Mouse (Mus musculus): ENCODE results near the gene Frmd4b. TPM values are rescaled to one million over a fixed set of nuclear protein-coding genes. Genes with fewer than 3 reads are reported as not detected.

Frmd4b gene
- polyA plus RNA-seq, 2 experiments = 5.7 to 6.4 TPM

GRCm38 (mm10) chr6:97321156-97321555, 296.2 kb downstream of the Frmd4b start:
- no peak for TF ChIP-seq EP300 (IDR thresholded peaks at IDR 0.05; ENCODE audit: low read depth)
- no peak for TF ChIP-seq CTCF (IDR thresholded peaks at IDR 0.05; ENCODE audit: low read depth)
- DNase-seq (ENCODE audit: low read depth in 3 of 3, low spot score in 3 of 3) (no peak), ATAC-seq (ENCODE audit: insufficient read depth) (no peak)
- Histone ChIP-seq H3K4me2 (ENCODE audit: low read depth) (no peak overlapping the region), H3K27ac (no peak overlapping the region), H3K4me3 (ENCODE audit: insufficient read depth in 1 of 2, low read depth in 2 of 2, low read length in 2 of 2) (no peak overlapping the region), H3K4me1 (replicated peaks; ENCODE audit: control insufficient read depth in 2 of 2, insufficient read depth in 2 of 2, low read length in 1 of 2) (peaks cover 0 to 3% of the 10 kb centered on the region in 2 experiments; a peak in 3 of 4 replicates), H3K9me3 (ENCODE audit: control insufficient read depth, low read length) (no peaks in the 10 kb centered on the region), H3K27me3 (ENCODE audit: control insufficient read depth, insufficient read depth, low read length) (no peaks in the 10 kb centered on the region), H3K9ac (replicated peaks) (no peak overlapping the region), H3K36me3 (replicated peaks; ENCODE audit: control insufficient read depth, insufficient read depth, low read depth) (no peaks in the 10 kb centered on the region)
- 9% methylated on average over 11 of the region's 11 CpGs for WGBS (ENCODE audit: insufficient replicate concordance)

GRCm38 (mm10) chr6:97319081-97319480, 298.3 kb downstream of the Frmd4b start:
- Histone ChIP-seq H3K36me3 (replicated peaks; ENCODE audit: control insufficient read depth, insufficient read depth, low read depth) (no peaks in the 10 kb centered on the region), H3K27ac (no peak overlapping the region), H3K9ac (replicated peaks) (no peak overlapping the region), H3K27me3 (ENCODE audit: control insufficient read depth, insufficient read depth, low read length) (no peaks in the 10 kb centered on the region), H3K4me2 (ENCODE audit: low read depth) (no peak overlapping the region), H3K4me3 (ENCODE audit: insufficient read depth in 1 of 2, low read depth in 2 of 2, low read length in 2 of 2) (no peak overlapping the region), H3K4me1 (replicated peaks; ENCODE audit: control insufficient read depth in 2 of 2, insufficient read depth in 2 of 2, low read length in 1 of 2) (peaks cover 0 to 3% of the 10 kb centered on the region in 2 experiments; a peak in 3 of 4 replicates), H3K9me3 (ENCODE audit: control insufficient read depth, low read length) (no peaks in the 10 kb centered on the region)
- DNase-seq (ENCODE audit: low read depth in 3 of 3, low spot score in 3 of 3) (no peak), ATAC-seq (ENCODE audit: insufficient read depth) (no peak)
- WGBS (ENCODE audit: insufficient replicate concordance) = 66% methylated on average over 4 of the region's 4 CpGs
- TF ChIP-seq CTCF (IDR thresholded peaks at IDR 0.05; ENCODE audit: low read depth) = no peak
- TF ChIP-seq EP300 (IDR thresholded peaks at IDR 0.05; ENCODE audit: low read depth) = no peak

- H3K36me3 ChIP-seq (replicated peaks; ENCODE audit: control insufficient read depth, insufficient read depth, low read depth) = no peaks in the 10 kb centered on the region
- H3K9me3 ChIP-seq (ENCODE audit: control insufficient read depth, low read length) = no peaks in the 10 kb centered on the region
- H3K4me3 ChIP-seq (ENCODE audit: insufficient read depth in 1 of 2, low read depth in 2 of 2, low read length in 2 of 2) = no peak overlapping the region
- H3K4me2 ChIP-seq (ENCODE audit: low read depth) = no peak overlapping the region
- DNase-seq (ENCODE audit: low read depth in 3 of 3, low spot score in 3 of 3) (no peak), ATAC-seq (ENCODE audit: insufficient read depth) (no peak)
- peaks cover 0 to 3% of the 10 kb centered on the region in 2 experiments; a peak in 3 of 4 replicates for H3K4me1 ChIP-seq (replicated peaks; ENCODE audit: control insufficient read depth in 2 of 2, insufficient read depth in 2 of 2, low read length in 1 of 2)
- no peaks in the 10 kb centered on the region for H3K27me3 ChIP-seq (ENCODE audit: control insufficient read depth, insufficient read depth, low read length)
- H3K9ac ChIP-seq (replicated peaks) = no peak overlapping the region
- no peak for TF ChIP-seq EP300 (IDR thresholded peaks at IDR 0.05; ENCODE audit: low read depth)
- no peak for TF ChIP-seq CTCF (IDR thresholded peaks at IDR 0.05; ENCODE audit: low read depth)
- 32% methylated on average over 3 of the region's 3 CpGs for whole genome bisulfite sequencing (ENCODE audit: insufficient replicate concordance)
- no peak overlapping the region for H3K27ac ChIP-seq
Measured at GRCm38 (mm10) chr6:97317956-97318355, 299.4 kb downstream of the Frmd4b start.

- no peak for TF ChIP-seq EP300 (IDR thresholded peaks at IDR 0.05; ENCODE audit: low read depth)
- TF ChIP-seq CTCF (IDR thresholded peaks at IDR 0.05; ENCODE audit: low read depth) = no peak
- no peaks in the 10 kb centered on the region for H3K36me3 ChIP-seq (replicated peaks; ENCODE audit: control insufficient read depth, insufficient read depth, low read depth)
- 62% methylated on average over 1 of the region's 1 CpGs for WGBS (ENCODE audit: insufficient replicate concordance)
- H3K4me1 ChIP-seq (replicated peaks; ENCODE audit: control insufficient read depth in 2 of 2, insufficient read depth in 2 of 2, low read length in 1 of 2) = peaks cover 0 to 7% of the 10 kb centered on the region in 2 experiments; a peak in 3 of 4 replicates
- H3K9ac ChIP-seq (replicated peaks) = no peak overlapping the region
- no peak for ATAC-seq (ENCODE audit: insufficient read depth)
- H3K4me2 ChIP-seq (ENCODE audit: low read depth) = no peak overlapping the region
- no peak overlapping the region for H3K27ac ChIP-seq
- H3K4me3 ChIP-seq (ENCODE audit: insufficient read depth in 1 of 2, low read depth in 2 of 2, low read length in 2 of 2) = no peak overlapping the region
- no peak for DNase-seq (ENCODE audit: low read depth in 3 of 3, low spot score in 3 of 3)
- no peaks in the 10 kb centered on the region for H3K9me3 ChIP-seq (ENCODE audit: control insufficient read depth, low read length)
- no peaks in the 10 kb centered on the region for H3K27me3 ChIP-seq (ENCODE audit: control insufficient read depth, insufficient read depth, low read length)
Measured at GRCm38 (mm10) chr6:97316716-97317115, 300.6 kb downstream of the Frmd4b start.

GRCm38 (mm10) chr6:97315311-97315710, 302.0 kb downstream of the Frmd4b start:
- H3K36me3 ChIP-seq (replicated peaks; ENCODE audit: control insufficient read depth, insufficient read depth, low read depth) = no peaks in the 10 kb centered on the region
- WGBS (ENCODE audit: insufficient replicate concordance) = 28% methylated on average over 3 of the region's 3 CpGs
- H3K27me3 ChIP-seq (ENCODE audit: control insufficient read depth, insufficient read depth, low read length) = no peaks in the 10 kb centered on the region
- no peak for TF ChIP-seq EP300 (IDR thresholded peaks at IDR 0.05; ENCODE audit: low read depth)
- TF ChIP-seq CTCF (IDR thresholded peaks at IDR 0.05; ENCODE audit: low read depth) = no peak
- DNase-seq (ENCODE audit: low read depth in 3 of 3, low spot score in 3 of 3) (no peak), ATAC-seq (ENCODE audit: insufficient read depth) (no peak)
- no peak overlapping the region for H3K9ac ChIP-seq (replicated peaks)
- peaks cover 0 to 10% of the 10 kb centered on the region in 2 experiments; a peak in 2 of 4 replicates for H3K4me1 ChIP-seq (replicated peaks; ENCODE audit: control insufficient read depth in 2 of 2, insufficient read depth in 2 of 2, low read length in 1 of 2)
- H3K4me3 ChIP-seq (ENCODE audit: insufficient read depth in 1 of 2, low read depth in 2 of 2, low read length in 2 of 2) = no peak overlapping the region
- H3K9me3 ChIP-seq (ENCODE audit: control insufficient read depth, low read length) = no peaks in the 10 kb centered on the region
- H3K4me2 ChIP-seq (ENCODE audit: low read depth) = no peak overlapping the region
- no peak overlapping the region for H3K27ac ChIP-seq

Measured in liver, embryonic 14.5 days (tissue).